Mouse (Mus musculus): Measurements from ENCODE around the gene Ttc9.

DNA sequence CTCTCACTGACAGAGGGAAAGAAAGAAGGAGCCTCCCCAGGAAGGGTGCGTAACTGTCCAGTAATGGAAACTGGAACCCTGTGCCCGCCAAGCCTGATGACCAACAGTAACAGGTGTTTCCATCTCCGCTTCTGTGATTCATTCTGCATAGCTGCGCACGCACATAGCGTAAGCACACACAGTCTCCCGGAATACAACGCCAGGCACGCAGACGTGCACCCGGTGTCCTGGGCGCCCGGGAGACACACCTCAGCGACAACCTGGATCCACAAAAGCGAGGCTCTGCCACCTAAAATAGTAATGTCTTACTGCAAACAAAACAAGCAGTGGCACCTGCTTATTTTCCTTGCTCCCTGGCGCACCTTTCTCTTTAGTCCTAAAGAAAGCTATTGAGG is 532 bp upstream of the Ttc9 start:
- TF ChIP-seq CTCF (IDR thresholded peaks at IDR 0.05; ENCODE audit: low read depth, low read length) (no peak), POLR2AphosphoS5 (IDR thresholded peaks at IDR 0.05; ENCODE audit: insufficient replicate concordance, low read depth, low read length) (no peak)

Data from G1E (cell line).